8 mouse cellular contexts compared by ENCODE assay signal in the genomic region with DNA sequence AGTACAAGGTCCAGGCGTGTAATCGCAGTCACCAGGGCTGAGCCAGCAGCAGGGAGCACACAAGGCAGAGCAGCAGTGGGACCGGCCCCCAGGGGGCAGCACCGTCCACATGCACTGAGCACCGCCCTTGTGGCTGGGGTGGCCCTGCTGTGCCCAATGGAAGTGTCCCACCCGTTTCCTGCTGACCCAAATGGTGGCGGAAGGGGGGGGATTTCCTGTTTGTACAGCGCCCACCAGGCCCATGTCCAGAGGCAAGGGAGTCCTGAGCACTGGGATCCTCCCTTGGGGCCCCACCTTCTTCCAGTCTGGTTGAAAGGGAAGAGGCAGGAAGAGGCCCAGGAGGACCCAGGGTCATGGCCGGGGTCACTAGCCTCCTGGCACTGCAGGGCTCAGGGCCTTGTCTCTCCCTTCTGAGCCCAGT. TPM values are rescaled to one million over a fixed set of nuclear protein-coding genes. Genes with fewer than 3 reads are reported as not detected.
DNase-seq lines count a peak whose midpoint lies in the region; ATAC-seq and TF ChIP-seq lines count a peak whose summit lies in the region.

No protein-coding gene starts in this region.

- TF ChIP-seq CTCF in intestine, postnatal 0 days (IDR thresholded peaks at IDR 0.05; ENCODE audit: low read depth) = peak; percentile 98
- peak; percentile 98 for TF ChIP-seq CTCF in liver, postnatal 0 days (IDR thresholded peaks at IDR 0.05; ENCODE audit: low read depth)

- H3K4me3 ChIP-seq in intestine, postnatal 0 days (ENCODE audit: low read depth, low read length) = no peak overlapping the region
- H3K4me3 ChIP-seq in liver, postnatal 0 days (ENCODE audit: low read depth, low read length) = no peak overlapping the region
- no peak overlapping the region for H3K4me3 ChIP-seq in neural tube, embryonic 14.5 days (ENCODE audit: low read depth, low read length)

- H3K9me3 ChIP-seq in intestine, postnatal 0 days (ENCODE audit: control insufficient read depth) = no peaks in the 10 kb centered on the region
- no peaks in the 10 kb centered on the region for H3K9me3 ChIP-seq in liver, postnatal 0 days (ENCODE audit: low read length)
- no peaks in the 10 kb centered on the region for H3K9me3 ChIP-seq in neural tube, embryonic 14.5 days (ENCODE audit: control insufficient read depth, low read length)

- DNase-seq in A20 (ENCODE audit: low read depth, low spot score) = peak; percentile 82
- DNase-seq in Muller cell, postnatal 12 days (ENCODE audit: inconsistent ontology term) = peak; percentile 91
- DNase-seq in cerebellum, postnatal 36 days = peak; percentile 68 to 76
- DNase-seq in gastrocnemius, postnatal 36 days = peak; percentile 84 to 85
- peak; percentile 92 for DNase-seq in liver, postnatal 0 days
- DNase-seq in ovary, postnatal 10 days (ENCODE audit: low spot score) = no peak

- peaks cover 28% of the 10 kb centered on the region for H3K36me3 ChIP-seq in intestine, postnatal 0 days (ENCODE audit: control insufficient read depth, insufficient read depth)
- peaks cover 13% of the 10 kb centered on the region; the same call in 1 of the 2 replicates for H3K36me3 ChIP-seq in liver, postnatal 0 days (replicated peaks; ENCODE audit: insufficient read depth, low read length)
- H3K36me3 ChIP-seq in neural tube, embryonic 14.5 days (ENCODE audit: control insufficient read depth, insufficient read depth, low read length) = peaks cover 18% of the 10 kb centered on the region

- intact Hi-C loops in gastrocnemius, postnatal 36 days (cut with DNase I) = no loop called here

- peak overlapping the region; percentile 24; the same call in 1 of the 2 replicates for H3K4me2 ChIP-seq in intestine, postnatal 0 days (replicated peaks; ENCODE audit: low read depth)
- peak overlapping the region; percentile 45; the same call in 1 of the 2 replicates for H3K4me2 ChIP-seq in liver, postnatal 0 days (ENCODE audit: low read depth, low read length)
- H3K4me2 ChIP-seq in neural tube, embryonic 14.5 days (ENCODE audit: low read depth, low read length) = no peak overlapping the region

- peaks cover 10% of the 10 kb centered on the region; the same call in 1 of the 2 replicates for H3K27me3 ChIP-seq in intestine, postnatal 0 days (replicated peaks; ENCODE audit: control insufficient read depth, insufficient read depth, low read length)
- H3K27me3 ChIP-seq in liver, postnatal 0 days (ENCODE audit: insufficient read depth, low read length) = peaks cover 4% of the 10 kb centered on the region; the same call in 1 of the 2 replicates
- H3K27me3 ChIP-seq in neural tube, embryonic 14.5 days (ENCODE audit: control insufficient read depth, insufficient read depth, low read length) = 0 out of 2 replicates have a peak, but pooled peaks cover 2% of the 10 kb centered on the region

- peaks cover 19% of the 10 kb centered on the region for H3K4me1 ChIP-seq in intestine, postnatal 0 days (replicated peaks; ENCODE audit: control insufficient read depth, insufficient read depth, low read length)
- peaks cover 67% of the 10 kb centered on the region for H3K4me1 ChIP-seq in liver, postnatal 0 days (ENCODE audit: insufficient read depth)
- H3K4me1 ChIP-seq in neural tube, embryonic 14.5 days (ENCODE audit: control insufficient read depth, insufficient read depth, low read length) = peaks cover 34% of the 10 kb centered on the region

- 0 out of 2 replicates have a peak overlapping the region, but pooled peaks have one; percentile 7 for H3K27ac ChIP-seq in intestine, postnatal 0 days (ENCODE audit: low read depth, low read length)
- peak overlapping the region; percentile 64 for H3K27ac ChIP-seq in liver, postnatal 0 days (ENCODE audit: low read depth)
- H3K27ac ChIP-seq in neural tube, embryonic 14.5 days (ENCODE audit: low read depth, low read length) = no peak overlapping the region

- peak; percentile 20; the same call in 1 of the 2 replicates for TF ChIP-seq EP300 in liver, postnatal 0 days (IDR thresholded peaks at IDR 0.05; ENCODE audit: low read depth)

- H3K9ac ChIP-seq in intestine, postnatal 0 days (ENCODE audit: low read depth, low read length) = no peak overlapping the region
- no peak overlapping the region for H3K9ac ChIP-seq in liver, postnatal 0 days (replicated peaks)
- no peak overlapping the region for H3K9ac ChIP-seq in neural tube, embryonic 14.5 days (replicated peaks; ENCODE audit: low read depth, low read length)

- ATAC-seq in intestine, postnatal 0 days = peak; percentile 76
- peak; percentile 76 for ATAC-seq in liver, postnatal 0 days
- ATAC-seq in neural tube, embryonic 14.5 days (ENCODE audit: low read depth) = 0 out of 2 replicates have a peak, but pooled peaks have one; percentile 18

- WGBS in intestine, postnatal 0 days = 21% methylated on average over 9 of the region's 9 CpGs
- 8% methylated on average over 9 of the region's 9 CpGs for WGBS in liver, postnatal 0 days (ENCODE audit: insufficient replicate concordance)
- WGBS in neural tube, embryonic 14.5 days = 16% methylated on average over 9 of the region's 9 CpGs

RNA-seq across cellular contexts. Expression of a gene that starts 16.0 kb away (rescaled TPM):
- under 1 TPM; 0.37 to 0.38 TPM for total RNA-seq in gastrocnemius, postnatal 36 days (2021)
- 1,233 and 1,333 TPM in 2 replicates for polyA plus RNA-seq in intestine, postnatal 0 days (2015; fragmentation: Nextera tagmentation; extraction: Ambion mirVana)
- 1.7 and 2.0 TPM in 2 replicates for polyA plus RNA-seq in liver, postnatal 0 days (2015; fragmentation: Nextera tagmentation; extraction: Ambion mirVana)
- polyA plus RNA-seq in neural tube, embryonic 14.5 days (2014; fragmentation: Nextera tagmentation; extraction: Ambion mirVana) = 1.3 and 2.0 TPM in 2 replicates

RNA-seq across cellular contexts. Expression of a gene that starts 20.1 kb away (rescaled TPM):
- under 1 TPM; 0.59 to 0.77 TPM for total RNA-seq in gastrocnemius, postnatal 36 days (2021)
- 0.31 TPM in 1 of 2 replicates, not detected in the other for polyA plus RNA-seq in intestine, postnatal 0 days (2015; fragmentation: Nextera tagmentation; extraction: Ambion mirVana)
- polyA plus RNA-seq in liver, postnatal 0 days (2015; fragmentation: Nextera tagmentation; extraction: Ambion mirVana) = not detected in 2 replicates
- 2.0 and 4.4 TPM in 2 replicates for polyA plus RNA-seq in neural tube, embryonic 14.5 days (2014; fragmentation: Nextera tagmentation; extraction: Ambion mirVana)

RNA-seq across cellular contexts. Expression of a gene that starts 24.6 kb away (rescaled TPM):
- 1 to 10 TPM in 1 of 2 experiments, under 1 TPM in 1; 0.89 to 1.2 TPM for total RNA-seq in gastrocnemius, postnatal 36 days (2021)
- polyA plus RNA-seq in intestine, postnatal 0 days (2015; fragmentation: Nextera tagmentation; extraction: Ambion mirVana) = 0.76 and 1.1 TPM in 2 replicates
- polyA plus RNA-seq in liver, postnatal 0 days (2015; fragmentation: Nextera tagmentation; extraction: Ambion mirVana) = 0.40 and 0.70 TPM in 2 replicates
- polyA plus RNA-seq in neural tube, embryonic 14.5 days (2014; fragmentation: Nextera tagmentation; extraction: Ambion mirVana) = 4.3 and 6.3 TPM in 2 replicates

RNA-seq across cellular contexts. Expression of a gene that starts 24.7 kb away (rescaled TPM):
- total RNA-seq in gastrocnemius, postnatal 36 days (2021) = 10 to 100 TPM; 36.5 to 42.5 TPM
- 54.0 and 59.4 TPM in 2 replicates for polyA plus RNA-seq in intestine, postnatal 0 days (2015; fragmentation: Nextera tagmentation; extraction: Ambion mirVana)
- 39.3 and 42.1 TPM in 2 replicates for polyA plus RNA-seq in liver, postnatal 0 days (2015; fragmentation: Nextera tagmentation; extraction: Ambion mirVana)
- polyA plus RNA-seq in neural tube, embryonic 14.5 days (2014; fragmentation: Nextera tagmentation; extraction: Ambion mirVana) = 61.0 and 68.0 TPM in 2 replicates

RNA-seq across cellular contexts. Expression of a gene that starts 30.6 kb away (rescaled TPM):
- total RNA-seq in gastrocnemius, postnatal 36 days (2021) = 10 to 100 TPM; 14.2 to 15.9 TPM
- polyA plus RNA-seq in intestine, postnatal 0 days (2015; fragmentation: Nextera tagmentation; extraction: Ambion mirVana) = 40.8 and 45.2 TPM in 2 replicates
- polyA plus RNA-seq in liver, postnatal 0 days (2015; fragmentation: Nextera tagmentation; extraction: Ambion mirVana) = 69.7 and 74.6 TPM in 2 replicates
- 114 and 125 TPM in 2 replicates for polyA plus RNA-seq in neural tube, embryonic 14.5 days (2014; fragmentation: Nextera tagmentation; extraction: Ambion mirVana)

Comparison
In these comparisons a context has a peak if more than half of its experiments do, and no peak if none do; other contexts are left out.
1. ATAC-seq: peak in every context shown above with its lines; median percentile 76 in intestine, postnatal 0 days; 76 in liver, postnatal 0 days; 18 in neural tube, embryonic 14.5 days.
2. RNA of a gene that starts 16.0 kb away (polyA plus RNA-seq): 1,233 to 1,333 TPM in intestine, postnatal 0 days; 1.3 to 2.0 TPM in neural tube, embryonic 14.5 days and 1.7 to 2.0 TPM in liver, postnatal 0 days; every median in the first group is over 100 times any median in the second.